Mouse (Mus musculus): Measurements from ENCODE around the gene Fscn3. TPM values are rescaled to one million over a fixed set of nuclear protein-coding genes. Genes with fewer than 3 reads are reported as not detected.

Fscn3 gene
- total and polyA plus RNA-seq, 3 experiments, result not detected

- Histone ChIP-seq H3K9ac (ENCODE audit: insufficient read depth, low read depth) (peak overlapping the region; percentile 9; the same call in 1 of the 2 replicates), H3K27ac (ENCODE audit: insufficient read depth, low read depth) (no peak overlapping the region), H3K79me2 (replicated peaks; ENCODE audit: control insufficient read depth, extremely low read depth, insufficient read depth, poor library complexity, severe bottlenecking) (peaks cover 10% of the 10 kb centered on the region), H3K4me1 (ENCODE audit: control insufficient read depth in 1 of 2, insufficient read depth in 2 of 2) (peaks cover 16 to 41% of the 10 kb centered on the region in 2 experiments), H3K36me3 (replicated peaks in 1 of 2; ENCODE audit: control insufficient read depth in 1 of 2, insufficient read depth in 1 of 2, low read length in 1 of 2) (peaks cover 27 to 58% of the 10 kb centered on the region in 2 experiments), H3K4me2 (ENCODE audit: insufficient read depth, low read depth, poor library complexity, severe bottlenecking) (peak overlapping the region; percentile 59), H3K4me3 (replicated peaks in 1 of 3; ENCODE audit: low read depth in 2 of 3, low read length in 2 of 3, poor library complexity in 1 of 3) (peak overlapping the region in 2 of 3 experiments; percentile 46 to 88), H3K27me3 (replicated peaks) (no peaks in the 10 kb centered on the region), H3K9me3 (replicated peaks; ENCODE audit: low read length) (no peaks in the 10 kb centered on the region)
- dilution Hi-C loops (cut with MboI; ENCODE audit: extremely low pct_ligation_motif_present, extremely low pct_unique_long_range_greater_than_20kb, low sequenced_read_pairs), result no loop called here
- TF ChIP-seq ZC3H11A (IDR thresholded peaks at IDR 0.05; ENCODE audit: low read depth, low read length) (no peak), CTCF (conservative IDR thresholded peaks at IDR 0.05 in 1 of 2, IDR thresholded peaks at IDR 0.05 in 1 of 2; ENCODE audit: low read depth in 2 of 2, low read length in 2 of 2) (no peak), ETS1 (conservative IDR thresholded peaks at IDR 0.05; ENCODE audit: low read depth, low read length) (no peak), IRF4 (IDR thresholded peaks at IDR 0.05; ENCODE audit: low read depth, low read length) (no peak), CHD2 (IDR thresholded peaks at IDR 0.05; ENCODE audit: low read length) (no peak), JUND (conservative IDR thresholded peaks at IDR 0.05; ENCODE audit: low read depth, low read length) (no peak), POLR2A (IDR thresholded peaks at IDR 0.05; ENCODE audit: low read depth, low read length) (no peak), USF2 (conservative IDR thresholded peaks at IDR 0.05; ENCODE audit: low read depth, low read length) (no peak), ELF1 (IDR thresholded peaks at IDR 0.05; ENCODE audit: low read depth, low read length) (no peak), SMC3 (IDR thresholded peaks at IDR 0.05; ENCODE audit: low read depth, low read length) (no peak), MYC (IDR thresholded peaks at IDR 0.05; ENCODE audit: low read depth, low read length) (no peak), NRF1 (IDR thresholded peaks at IDR 0.05; ENCODE audit: low read depth, low read length) (no peak), ZMIZ1 (IDR thresholded peaks at IDR 0.05; ENCODE audit: low read depth, low read length) (no peak), USF1 (IDR thresholded peaks at IDR 0.05; ENCODE audit: low read depth, low read length) (no peak), TBP (conservative IDR thresholded peaks at IDR 0.05; ENCODE audit: low read depth, low read length) (no peak), PAX5 (IDR thresholded peaks at IDR 0.05; ENCODE audit: low read length) (no peak), MXI1 (IDR thresholded peaks at IDR 0.05; ENCODE audit: low read depth, low read length) (no peak), RCOR1 (conservative IDR thresholded peaks at IDR 0.05; ENCODE audit: low read depth, low read length) (no peak)
- in situ Hi-C loops (cut with MboI; ENCODE audit: low pct_ligation_motif_present, low pct_unique_long_range_greater_than_20kb, low sequenced_read_pairs), result loop anchor here (25.0 kb wide), 1 partner anchor 590 kb away; no protein-coding TSS in a partner anchor
- no peak for DNase-seq (ENCODE audit: extremely low read depth)
Measured at GRCm38 (mm10) chr6:28422651-28423290, 4.8 kb upstream of the Fscn3 start.

GRCm38 (mm10) chr6:28423313-28423712 lies 4.3 kb upstream of the Fscn3 start, which contains the start of gene Arf5:
Arf5 (plus strand) TSS chr6:28423560.
- Histone ChIP-seq H3K79me2 (replicated peaks; ENCODE audit: control insufficient read depth, extremely low read depth, insufficient read depth, poor library complexity, severe bottlenecking) (peaks cover 10% of the 10 kb centered on the region), H3K36me3 (replicated peaks in 1 of 2; ENCODE audit: control insufficient read depth in 1 of 2, insufficient read depth in 1 of 2, low read length in 1 of 2) (peaks cover 22 to 57% of the 10 kb centered on the region in 2 experiments), H3K4me3 (replicated peaks in 1 of 3; ENCODE audit: low read depth in 2 of 3, low read length in 2 of 3, poor library complexity in 1 of 3) (peak within 1 kb of the TSS; percentile 75 to 95 (median 88)), H3K27ac (ENCODE audit: insufficient read depth, low read depth) (peak within 1 kb of the TSS; percentile 16; the same call in 1 of the 2 replicates), H3K4me1 (ENCODE audit: control insufficient read depth in 1 of 2, insufficient read depth in 2 of 2) (peaks cover 16 to 41% of the 10 kb centered on the region in 2 experiments), H3K4me2 (ENCODE audit: insufficient read depth, low read depth, poor library complexity, severe bottlenecking) (peak within 1 kb of the TSS; percentile 77), H3K27me3 (replicated peaks) (no peaks in the 10 kb centered on the region), H3K9ac (ENCODE audit: insufficient read depth, low read depth) (peak within 1 kb of the TSS; percentile 96), H3K9me3 (replicated peaks; ENCODE audit: low read length) (no peaks in the 10 kb centered on the region)
- dilution Hi-C loops (cut with MboI; ENCODE audit: extremely low pct_ligation_motif_present, extremely low pct_unique_long_range_greater_than_20kb, low sequenced_read_pairs), result no loop called here
- peak; percentile 79 for DNase-seq (ENCODE audit: extremely low read depth)
- in situ Hi-C loops (cut with MboI; ENCODE audit: low pct_ligation_motif_present, low pct_unique_long_range_greater_than_20kb, low sequenced_read_pairs), result loop anchor here (25.0 kb wide), 1 partner anchor 589 kb away; no protein-coding TSS in a partner anchor
- TF ChIP-seq ZC3H11A (IDR thresholded peaks at IDR 0.05; ENCODE audit: low read depth, low read length) (no peak), JUND (conservative IDR thresholded peaks at IDR 0.05; ENCODE audit: low read depth, low read length) (no peak), MAFK (IDR thresholded peaks at IDR 0.05; ENCODE audit: insufficient replicate concordance, low read length) (no peak), TCF12 (IDR thresholded peaks at IDR 0.05; ENCODE audit: low read depth, low read length) (peak; percentile 44; the same call in 1 of the 2 replicates), MEF2A (IDR thresholded peaks at IDR 0.05; ENCODE audit: borderline replicate concordance, low read depth, low read length) (no peak), MXI1 (IDR thresholded peaks at IDR 0.05; ENCODE audit: low read depth, low read length) (no peak), USF1 (IDR thresholded peaks at IDR 0.05; ENCODE audit: low read depth, low read length) (peak; percentile 70), ELF1 (IDR thresholded peaks at IDR 0.05; ENCODE audit: low read depth, low read length) (peak; percentile 86), NELFE (IDR thresholded peaks at IDR 0.05; ENCODE audit: low read depth, low read length) (peak; percentile 67), CHD2 (IDR thresholded peaks at IDR 0.05; ENCODE audit: low read length) (no peak), KAT2A (IDR thresholded peaks at IDR 0.05; ENCODE audit: insufficient replicate concordance, low read length) (no peak), HCFC1 (IDR thresholded peaks at IDR 0.05; ENCODE audit: low read depth, low read length) (peak; percentile 43), ZMIZ1 (IDR thresholded peaks at IDR 0.05; ENCODE audit: low read depth, low read length) (0 out of 2 replicates have a peak, but pooled peaks have one; percentile 34), NRF1 (IDR thresholded peaks at IDR 0.05; ENCODE audit: low read depth, low read length) (no peak), CTCF (conservative IDR thresholded peaks at IDR 0.05 in 1 of 2, IDR thresholded peaks at IDR 0.05 in 1 of 2; ENCODE audit: low read depth in 2 of 2, low read length in 2 of 2) (no peak), E2F4 (IDR thresholded peaks at IDR 0.05; ENCODE audit: insufficient replicate concordance, low read depth, low read length) (no peak), PAX5 (IDR thresholded peaks at IDR 0.05; ENCODE audit: low read length) (no peak), TBP (conservative IDR thresholded peaks at IDR 0.05; ENCODE audit: low read depth, low read length) (0 out of 2 replicates have a peak, but pooled peaks have one; percentile 44), EP300 (IDR thresholded peaks at IDR 0.05; ENCODE audit: low read length) (no peak), UBTF (IDR thresholded peaks at IDR 0.05; ENCODE audit: low read depth, low read length) (no peak), ZKSCAN1 (IDR thresholded peaks at IDR 0.05; ENCODE audit: borderline replicate concordance, low read depth, low read length) (no peak), CHD1 (IDR thresholded peaks at IDR 0.05; ENCODE audit: low read depth, low read length) (no peak)

Data from CH12.LX (cell line).